11 mouse cellular contexts compared by ENCODE assay signal in genomic region chr14:26969164-26969563, GRCm38 (mm10). TPM values are rescaled to one million over a fixed set of nuclear protein-coding genes. Genes with fewer than 3 reads are reported as not detected.
DNase-seq lines count a peak whose midpoint lies in the region; ATAC-seq lines count a peak whose summit lies in the region.
"Had no signal": no experiment of that assay in that cellular context is flagged by ENCODE, and none has a peak within 500 bp of the region (broad histone marks: within the 10 kb centered on the region; RNA-seq: fewer than 3 reads in every experiment).

No protein-coding gene starts in this region.

- no peak for DNase-seq in neural tube, embryonic 11.5 days (ENCODE audit: low spot score)
- DNase-seq in neural tube, embryonic 10.5 days (ENCODE audit: extremely low spot score, low spot score), result no peak
- no peak for DNase-seq in right cerebral cortex, adult 18-20 months
- no peak for DNase-seq in cerebellum, adult 11-12 months
- DNase-seq in spleen, adult 18-20 months, result no peak

- peak overlapping the region; percentile 80 for H3K4me3 ChIP-seq in erythroblast, embryonic 14.5 days (replicated peaks)
- H3K4me3 ChIP-seq in neural tube, embryonic 11.5 days (ENCODE audit: low read depth, low read length), result peak overlapping the region; percentile 92
- peak overlapping the region; percentile 82 for H3K4me3 ChIP-seq in liver, embryonic 15.5 days (replicated peaks)

- 85% methylated on average over 3 of the region's 3 CpGs for WGBS in neural tube, embryonic 11.5 days
- 40% methylated on average over 3 of the region's 3 CpGs for WGBS in liver, embryonic 15.5 days (ENCODE audit: insufficient replicate concordance)

- no peaks in the 10 kb centered on the region for H3K36me3 ChIP-seq in erythroblast, embryonic 14.5 days (ENCODE audit: control insufficient read depth)
- no peaks in the 10 kb centered on the region for H3K36me3 ChIP-seq in neural tube, embryonic 11.5 days (ENCODE audit: control insufficient read depth, insufficient read depth, low read length)
- no peaks in the 10 kb centered on the region for H3K36me3 ChIP-seq in liver, embryonic 15.5 days (replicated peaks)

- no peak overlapping the region for H3K9ac ChIP-seq in neural tube, embryonic 11.5 days (ENCODE audit: low read length)
- H3K9ac ChIP-seq in liver, embryonic 15.5 days, result no peak overlapping the region

- no peak overlapping the region for H3K27ac ChIP-seq in neural tube, embryonic 11.5 days (ENCODE audit: low read depth, low read length)
- no peak overlapping the region for H3K27ac ChIP-seq in liver, embryonic 15.5 days (replicated peaks)

- H3K9me3 ChIP-seq in erythroblast, embryonic 14.5 days (ENCODE audit: control insufficient read depth, low read length), result no peaks in the 10 kb centered on the region
- H3K9me3 ChIP-seq in neural tube, embryonic 11.5 days (ENCODE audit: control insufficient read depth, low read length), result no peaks in the 10 kb centered on the region
- H3K9me3 ChIP-seq in liver, embryonic 15.5 days (replicated peaks), result no peaks in the 10 kb centered on the region

- peaks cover 19% of the 10 kb centered on the region for H3K4me1 ChIP-seq in erythroblast, embryonic 14.5 days (ENCODE audit: control insufficient read depth)
- peaks cover 5% of the 10 kb centered on the region; the same call in 1 of the 2 replicates for H3K4me1 ChIP-seq in neural tube, embryonic 11.5 days (ENCODE audit: control insufficient read depth, insufficient read depth, low read length)
- H3K4me1 ChIP-seq in liver, embryonic 15.5 days (replicated peaks), result peaks cover 24% of the 10 kb centered on the region

- peaks cover 46% of the 10 kb centered on the region for H3K27me3 ChIP-seq in erythroblast, embryonic 14.5 days (ENCODE audit: control insufficient read depth)
- H3K27me3 ChIP-seq in neural tube, embryonic 11.5 days (ENCODE audit: control insufficient read depth, insufficient read depth, low read length), result no peaks in the 10 kb centered on the region
- H3K27me3 ChIP-seq in liver, embryonic 15.5 days, result peaks cover 12% of the 10 kb centered on the region; the same call in 1 of the 2 replicates

- H3K4me2 ChIP-seq in neural tube, embryonic 11.5 days (ENCODE audit: low read depth), result peak overlapping the region; percentile 58
- peak overlapping the region; percentile 99 for H3K4me2 ChIP-seq in liver, embryonic 15.5 days

- no peak for ATAC-seq in erythroblast, adult 5-6 weeks (replicated peaks; ENCODE audit: low FRiP score, poor library complexity, severe bottlenecking)
- ATAC-seq in neural tube, embryonic 11.5 days (ENCODE audit: insufficient read depth, low FRiP score, low TSS enrichment), result no peak
- no peak for ATAC-seq in liver, embryonic 15.5 days (ENCODE audit: insufficient read depth)

RNA-seq across cellular contexts. Expression of gene Appl1, which starts 1.9 kb away (rescaled TPM):
- 0.01 TPM in 2 replicates for polyA plus RNA-seq in erythroblast, embryonic 14.5 days (2012)
- 4.4 and 6.9 TPM in 2 replicates for total RNA-seq in erythroblast, adult 5-6 weeks (2015; ENCODE audit: low replicate concordance)
- total RNA-seq in erythroblast, adult 5-6 weeks (2017; ENCODE audit: low replicate concordance), result 2.5 and 6.1 TPM in 2 replicates
- 32.7 and 39.2 TPM in 2 replicates for polyA plus RNA-seq in neural tube, embryonic 11.5 days (2014; fragmentation: Nextera tagmentation; extraction: Ambion mirVana)
- 5.9 and 8.3 TPM in 2 replicates for polyA plus RNA-seq in liver, embryonic 15.5 days (2015; fragmentation: Nextera tagmentation; extraction: Ambion mirVana)

RNA-seq across cellular contexts. Expression of gene Hesx1, which starts 25.1 kb away (rescaled TPM):
- 0.46 and 0.77 TPM in 2 replicates for polyA plus RNA-seq in erythroblast, embryonic 14.5 days (2012)
- not detected in 2 replicates for total RNA-seq in erythroblast, adult 5-6 weeks (2015; ENCODE audit: low replicate concordance)
- not detected in 2 replicates for total RNA-seq in erythroblast, adult 5-6 weeks (2017; ENCODE audit: low replicate concordance)
- polyA plus RNA-seq in neural tube, embryonic 11.5 days (2014; fragmentation: Nextera tagmentation; extraction: Ambion mirVana), result not detected in 2 replicates
- polyA plus RNA-seq in liver, embryonic 15.5 days (2015; fragmentation: Nextera tagmentation; extraction: Ambion mirVana), result 6.1 and 7.0 TPM in 2 replicates
- total RNA-seq: adrenal gland, adult 18-20 months; left cerebral cortex, postnatal 14 days had no signal
- polyA plus RNA-seq: small intestine, adult 2 months had no signal
